Mouse (Mus musculus): ENCODE measurements around the gene Cxcl1. TPM values are rescaled to one million over a fixed set of nuclear protein-coding genes. Genes with fewer than 3 reads are reported as not detected.
A peak's percentile ranks its signal among the peaks of the same experiment; 100 is the strongest.

Gene Cxcl1
- polyA plus RNA-seq, 1 experiment from 2014 or later, result not detected

DNA sequence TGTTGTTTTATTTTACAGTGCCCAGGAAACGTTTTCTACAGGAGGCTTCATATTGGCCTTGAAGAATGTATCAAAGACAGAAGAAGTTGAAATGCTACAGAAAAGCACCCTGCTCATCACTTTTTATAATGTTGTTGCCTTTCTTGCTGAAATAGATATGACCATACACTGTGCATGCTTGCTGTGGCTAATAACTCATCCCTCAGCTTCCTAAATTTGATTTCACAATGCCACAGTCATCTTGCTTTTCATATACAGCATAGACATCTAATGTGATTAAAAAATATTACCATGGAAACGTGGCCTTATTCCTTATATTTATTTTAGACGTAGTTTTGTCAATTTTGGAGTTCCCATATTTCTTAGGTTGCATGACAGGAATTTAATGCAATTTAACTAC is 6.4 kb downstream of the Cxcl1 start:
- peaks cover under 1% of the 10 kb centered on the region; the same call in 1 of the 2 replicates for H3K4me1 ChIP-seq
- no peak overlapping the region for H3K4me3 ChIP-seq (replicated peaks)
- no peak overlapping the region for H3K4me2 ChIP-seq
- ATAC-seq (ENCODE audit: low FRiP score), result no peak
- WGBS, result 81% methylated on average over 3 of the region's 3 CpGs
- H3K9me3 ChIP-seq, result no peaks in the 10 kb centered on the region
- H3K27me3 ChIP-seq, result no peaks in the 10 kb centered on the region
- H3K36me3 ChIP-seq (replicated peaks), result no peaks in the 10 kb centered on the region
- H3K27ac ChIP-seq, result no peak overlapping the region
- no peak overlapping the region for H3K9ac ChIP-seq

DNA sequence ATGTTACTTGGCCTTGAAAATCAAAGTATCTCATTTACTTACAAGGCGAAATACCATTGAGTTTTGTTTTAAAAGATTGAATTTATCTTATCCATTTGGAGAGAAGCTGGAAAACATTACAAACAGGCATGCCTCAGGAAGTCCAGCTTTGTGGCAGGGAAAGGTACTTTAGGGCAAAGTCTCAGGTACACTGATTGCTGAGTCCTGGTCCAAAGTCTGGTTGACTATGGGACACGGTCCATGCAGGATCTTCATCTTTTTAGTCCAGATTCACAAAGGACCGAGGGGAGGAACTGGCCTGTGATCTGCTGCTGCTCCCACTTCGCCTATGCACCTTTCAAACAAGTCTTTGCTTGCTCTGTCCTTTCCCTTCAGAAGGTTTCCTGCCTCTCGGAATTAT is 8.3 kb downstream of the Cxcl1 start:
- 83% methylated on average over 5 of the region's 5 CpGs for WGBS
- no peaks in the 10 kb centered on the region for H3K9me3 ChIP-seq
- ATAC-seq (ENCODE audit: low FRiP score), result no peak

DNA sequence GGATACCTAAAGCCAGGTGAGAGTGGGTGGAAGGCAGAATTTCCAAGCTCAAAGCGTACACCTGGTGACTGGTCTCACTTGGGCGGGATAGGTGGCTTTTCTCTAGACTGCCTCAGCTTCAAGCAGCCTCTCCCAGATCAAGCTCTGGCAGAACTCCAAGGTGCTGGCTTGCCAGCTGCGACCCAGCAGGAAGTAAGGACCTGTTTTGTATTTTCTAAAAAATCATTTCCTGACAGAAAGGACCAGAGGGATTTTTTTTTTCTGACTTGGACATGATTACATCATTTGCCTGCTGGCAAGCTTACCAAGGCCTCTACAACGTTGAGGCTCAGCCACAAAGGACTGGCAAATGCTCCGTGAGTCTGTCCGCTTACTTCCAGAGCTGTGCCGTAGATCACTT is 9.1 kb downstream of the Cxcl1 start:
- H3K27ac ChIP-seq, result no peak overlapping the region
- H3K4me3 ChIP-seq (replicated peaks), result no peak overlapping the region
- H3K4me1 ChIP-seq, result peaks cover 15% of the 10 kb centered on the region
- WGBS, result 64% methylated on average over 7 of the region's 7 CpGs
- no peak overlapping the region for H3K4me2 ChIP-seq
- no peaks in the 10 kb centered on the region for H3K36me3 ChIP-seq (replicated peaks)
- H3K9me3 ChIP-seq, result no peaks in the 10 kb centered on the region
- no peak for ATAC-seq (ENCODE audit: low FRiP score)
- H3K9ac ChIP-seq, result no peak overlapping the region
- H3K27me3 ChIP-seq, result peaks cover 19% of the 10 kb centered on the region

More for the DNA sequence above, 8.3 kb downstream of the Cxcl1 start:
- Histone ChIP-seq H3K36me3 (replicated peaks) (no peaks in the 10 kb centered on the region), H3K4me2 (no peak overlapping the region), H3K27ac (no peak overlapping the region), H3K27me3 (peaks cover 11% of the 10 kb centered on the region), H3K4me1 (peaks cover 15% of the 10 kb centered on the region), H3K9ac (no peak overlapping the region), H3K4me3 (replicated peaks) (no peak overlapping the region)

DNA sequence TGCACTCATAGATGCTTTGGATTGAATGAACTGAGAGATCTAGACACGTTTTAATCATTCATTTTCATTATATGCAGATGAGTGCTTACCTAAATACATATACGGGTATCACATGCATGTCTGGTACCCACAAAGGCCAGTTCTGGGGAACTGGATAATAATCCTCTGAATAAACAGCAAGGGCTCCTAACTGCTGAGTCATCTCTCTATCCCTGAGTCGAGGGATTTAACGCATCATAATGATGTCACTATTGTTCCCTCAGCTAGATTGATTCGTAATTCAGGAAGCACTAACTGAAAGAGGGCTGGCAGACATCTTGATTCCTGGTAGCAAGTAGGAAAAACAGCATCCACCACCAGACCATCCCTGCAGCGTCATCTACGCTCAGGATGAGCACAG is 9.6 kb downstream of the Cxcl1 start:
- Histone ChIP-seq H3K27ac (no peak overlapping the region), H3K36me3 (replicated peaks) (no peaks in the 10 kb centered on the region), H3K9ac (no peak overlapping the region), H3K4me2 (no peak overlapping the region), H3K9me3 (no peaks in the 10 kb centered on the region), H3K4me3 (replicated peaks) (no peak overlapping the region), H3K27me3 (peaks cover 19% of the 10 kb centered on the region), H3K4me1 (peaks cover 15% of the 10 kb centered on the region)
- no peak for ATAC-seq (ENCODE audit: low FRiP score)
- 72% methylated on average over 7 of the region's 7 CpGs for WGBS

DNA sequence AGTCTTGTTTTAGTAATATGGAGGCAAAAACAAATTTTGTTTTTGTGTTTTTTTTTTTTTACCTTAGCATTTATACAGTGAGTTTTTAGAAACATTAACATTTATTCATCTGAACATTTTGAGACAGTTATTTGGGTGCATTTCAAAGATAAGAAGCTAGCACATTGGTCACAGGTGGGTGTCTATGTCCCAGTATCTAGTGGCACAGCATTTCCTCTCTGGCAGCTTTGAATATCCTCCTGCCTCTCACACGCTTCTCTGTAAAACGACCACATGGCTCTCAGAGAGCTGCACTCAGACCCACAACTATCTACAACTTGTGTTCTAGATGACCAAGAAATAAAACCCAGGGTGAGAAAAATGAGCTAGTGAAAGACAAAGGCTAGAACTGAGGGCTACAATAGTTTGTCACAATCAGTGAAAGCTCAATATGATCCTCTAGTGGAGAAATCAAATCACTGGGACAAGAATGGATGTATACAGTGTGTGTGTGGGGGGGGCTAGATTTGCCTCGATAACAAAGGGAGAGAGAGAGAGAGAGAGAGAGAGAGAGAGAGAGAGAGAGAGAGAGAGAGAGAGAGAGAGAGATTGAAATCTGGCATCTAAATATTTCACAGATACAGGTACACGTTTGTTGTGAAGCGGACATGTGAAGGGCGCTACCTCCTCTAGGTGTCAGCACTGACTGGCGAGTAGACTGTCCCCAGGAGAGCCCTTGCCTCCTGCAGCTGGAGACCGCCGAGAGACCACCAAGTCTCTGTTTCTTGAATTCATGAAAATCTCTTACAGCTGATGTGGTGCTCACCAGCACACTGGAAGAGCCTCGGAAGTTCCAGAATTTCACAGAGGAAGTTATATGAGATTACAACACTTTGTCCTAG is 11.6 kb downstream of the Cxcl1 start:
- Histone ChIP-seq H3K27ac (no peak overlapping the region), H3K9ac (no peak overlapping the region), H3K27me3 (peaks cover 19% of the 10 kb centered on the region), H3K4me1 (peaks cover 15% of the 10 kb centered on the region), H3K36me3 (replicated peaks) (no peaks in the 10 kb centered on the region), H3K4me2 (peak overlapping the region; percentile 69), H3K9me3 (no peaks in the 10 kb centered on the region), H3K4me3 (replicated peaks) (peak overlapping the region; percentile 38)
- 15% methylated on average over 10 of the region's 10 CpGs for WGBS
- ATAC-seq (ENCODE audit: low FRiP score), result 0 out of 2 replicates have a peak, but pooled peaks have one; percentile 32

DNA sequence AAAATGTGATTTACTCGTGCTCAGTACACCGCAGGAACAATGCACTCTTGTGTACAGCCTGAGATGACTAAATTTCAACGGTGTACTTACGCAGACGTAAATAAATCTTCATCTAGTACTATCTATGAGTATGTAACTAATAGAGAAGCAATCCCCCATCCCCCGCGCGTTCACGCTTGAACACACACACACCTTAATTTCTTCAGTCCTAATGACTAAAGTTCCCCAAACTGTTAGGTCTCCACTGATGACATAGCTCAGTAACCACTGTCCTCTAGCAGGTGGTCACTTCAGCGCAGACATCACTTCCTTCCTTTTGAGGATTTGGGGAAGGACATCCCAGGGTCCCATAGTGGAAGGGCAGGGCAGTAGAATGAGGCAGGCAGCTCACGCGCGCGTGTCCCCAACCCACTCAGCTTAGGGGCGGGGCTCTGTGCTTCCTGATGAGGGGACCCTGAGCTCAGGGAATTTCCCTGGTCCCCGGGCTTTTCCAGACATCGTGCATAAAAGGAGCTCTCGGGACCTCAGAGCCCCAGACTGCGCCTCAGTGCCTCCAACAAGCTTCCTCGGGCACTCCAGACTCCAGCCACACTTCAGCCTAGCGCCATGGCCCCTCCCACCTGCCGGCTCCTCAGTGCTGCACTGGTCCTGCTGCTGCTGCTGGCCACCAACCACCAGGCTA is 12.4 kb downstream of the Cxcl1 start, which contains the start of gene Cxcl2:
Gene Cxcl2 (plus strand): TSS at position 533 of the 682 bp plus-strand sequence.
- Histone ChIP-seq H3K27ac (no peak within 1 kb of the TSS), H3K9ac (no peak within 1 kb of the TSS), H3K4me3 (replicated peaks) (peak within 1 kb of the TSS; percentile 38), H3K4me1 (peaks cover 15% of the 10 kb centered on the region), H3K36me3 (replicated peaks) (no peaks in the 10 kb centered on the region), H3K9me3 (no peaks in the 10 kb centered on the region), H3K4me2 (peak within 1 kb of the TSS; percentile 69), H3K27me3 (peaks cover 19% of the 10 kb centered on the region)
- 12% methylated on average over 22 of the region's 22 CpGs for WGBS
- peak; percentile 63; the same call in 1 of the 2 replicates for ATAC-seq (ENCODE audit: low FRiP score)

DNA sequence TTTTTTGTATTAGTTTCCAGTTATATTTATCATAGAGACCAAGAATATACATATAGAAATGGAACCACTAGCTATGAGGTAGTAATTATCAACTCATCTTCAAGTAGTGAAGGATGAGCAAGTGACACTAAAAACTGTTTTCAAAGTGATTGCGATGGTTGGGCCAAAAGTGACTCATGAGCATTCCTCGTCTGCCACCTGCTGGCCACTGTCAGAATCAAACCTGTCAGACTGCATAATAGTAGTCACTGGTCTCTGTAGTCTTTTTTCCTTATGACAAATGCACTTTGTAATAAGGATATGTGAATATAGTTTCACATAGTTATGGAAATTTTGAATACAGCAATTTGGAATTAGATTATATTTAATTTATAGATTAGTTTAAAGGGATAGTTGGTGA is 17.9 kb downstream of the Cxcl1 start:
- no peak overlapping the region for H3K4me3 ChIP-seq (replicated peaks)
- WGBS, result 1% methylated on average over 2 of the region's 2 CpGs
- ATAC-seq (ENCODE audit: low FRiP score), result peak; percentile 60; the same call in 1 of the 2 replicates
- H3K4me1 ChIP-seq, result no peaks in the 10 kb centered on the region
- no peaks in the 10 kb centered on the region for H3K9me3 ChIP-seq
- H3K4me2 ChIP-seq, result no peak overlapping the region
- H3K9ac ChIP-seq, result no peak overlapping the region
- H3K27me3 ChIP-seq, result peaks cover 11% of the 10 kb centered on the region
- no peak overlapping the region for H3K27ac ChIP-seq
- no peaks in the 10 kb centered on the region for H3K36me3 ChIP-seq (replicated peaks)

DNA sequence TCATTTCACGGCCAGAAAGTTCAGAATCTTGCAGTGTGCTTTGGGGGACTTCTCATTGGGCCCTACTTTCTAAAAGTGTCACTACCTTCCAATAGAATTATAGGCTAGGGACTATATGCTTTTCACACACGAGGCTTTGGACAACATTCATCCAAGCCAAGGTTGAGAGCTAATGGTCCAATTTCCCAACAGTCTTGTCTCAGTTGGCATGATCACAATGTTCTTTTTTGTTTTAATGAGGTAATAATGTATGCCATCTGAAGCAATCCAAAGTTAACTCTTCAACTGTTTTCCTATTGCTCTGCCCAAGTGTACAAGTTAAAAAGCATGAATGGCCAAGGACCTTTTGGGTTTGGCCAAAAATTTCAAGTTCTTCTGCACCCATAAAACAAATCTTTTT is 28.5 kb downstream of the Cxcl1 start:
- no peak overlapping the region for H3K4me2 ChIP-seq
- H3K4me3 ChIP-seq (replicated peaks), result no peak overlapping the region
- ATAC-seq (ENCODE audit: low FRiP score), result no peak
- no peaks in the 10 kb centered on the region for H3K9me3 ChIP-seq
- H3K36me3 ChIP-seq (replicated peaks), result no peaks in the 10 kb centered on the region
- no peaks in the 10 kb centered on the region for H3K4me1 ChIP-seq
- no peak overlapping the region for H3K27ac ChIP-seq
- H3K27me3 ChIP-seq, result no peaks in the 10 kb centered on the region
- no peak overlapping the region for H3K9ac ChIP-seq
- 75% methylated on average over 2 of the region's 2 CpGs for WGBS

DNA sequence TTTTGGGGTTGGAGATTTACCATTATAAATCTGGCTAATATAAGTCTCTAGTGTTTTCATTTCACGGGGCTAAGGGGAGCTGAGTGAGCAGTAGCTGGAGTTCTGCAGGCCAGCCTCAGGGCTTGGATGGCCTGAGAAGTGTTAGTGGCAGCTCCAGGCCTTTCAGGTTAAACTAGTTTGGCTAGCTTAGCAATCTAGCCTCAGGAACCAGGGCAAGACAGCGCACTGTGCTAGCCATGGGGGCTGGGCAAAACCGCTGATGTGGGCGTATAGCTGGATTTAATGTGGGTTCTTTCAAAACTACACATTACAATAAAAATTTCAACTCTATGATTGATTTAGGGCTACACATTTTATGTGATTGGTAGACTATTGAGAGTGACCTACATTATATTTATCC is 31.9 kb downstream of the Cxcl1 start:
- no peak overlapping the region for H3K4me3 ChIP-seq (replicated peaks)
- H3K4me2 ChIP-seq, result no peak overlapping the region
- no peaks in the 10 kb centered on the region for H3K9me3 ChIP-seq
- no peak overlapping the region for H3K27ac ChIP-seq
- H3K36me3 ChIP-seq (replicated peaks), result no peaks in the 10 kb centered on the region
- WGBS, result 94% methylated on average over 4 of the region's 4 CpGs
- H3K4me1 ChIP-seq, result no peaks in the 10 kb centered on the region
- ATAC-seq (ENCODE audit: low FRiP score), result no peak
- H3K9ac ChIP-seq, result no peak overlapping the region
- H3K27me3 ChIP-seq, result no peaks in the 10 kb centered on the region

DNA sequence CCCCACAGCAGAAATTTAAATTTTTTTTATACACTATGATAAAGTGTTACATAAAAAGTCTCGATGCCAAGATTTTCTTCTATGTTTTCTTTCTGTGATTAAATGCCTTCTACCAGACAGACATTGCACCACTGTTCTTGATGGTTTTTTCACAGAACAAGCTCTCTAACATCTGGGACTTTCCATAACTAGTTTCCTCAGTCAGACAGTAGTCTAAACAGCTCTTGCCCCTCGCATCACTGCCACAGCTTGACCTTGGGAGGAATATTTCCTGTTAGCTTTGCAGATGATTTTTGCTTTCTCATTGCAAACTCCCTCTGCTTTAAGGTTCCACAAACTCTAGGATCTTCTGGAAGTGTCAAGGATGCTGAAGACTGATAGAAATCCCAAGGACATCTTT is 39.5 kb downstream of the Cxcl1 start:
- H3K4me2 ChIP-seq, result peak overlapping the region; percentile 56
- 56% methylated on average over 2 of the region's 2 CpGs for WGBS
- no peaks in the 10 kb centered on the region for H3K27me3 ChIP-seq
- peak overlapping the region; percentile 96; the same call in 1 of the 2 replicates for H3K9ac ChIP-seq
- H3K36me3 ChIP-seq (replicated peaks), result peaks cover 14% of the 10 kb centered on the region
- no peaks in the 10 kb centered on the region for H3K9me3 ChIP-seq
- peak; percentile 1; the same call in 1 of the 2 replicates for ATAC-seq (ENCODE audit: low FRiP score)
- H3K4me3 ChIP-seq (replicated peaks), result peak overlapping the region; percentile 82
- peaks cover 11% of the 10 kb centered on the region for H3K4me1 ChIP-seq
- H3K27ac ChIP-seq, result peak overlapping the region; percentile 99

DNA sequence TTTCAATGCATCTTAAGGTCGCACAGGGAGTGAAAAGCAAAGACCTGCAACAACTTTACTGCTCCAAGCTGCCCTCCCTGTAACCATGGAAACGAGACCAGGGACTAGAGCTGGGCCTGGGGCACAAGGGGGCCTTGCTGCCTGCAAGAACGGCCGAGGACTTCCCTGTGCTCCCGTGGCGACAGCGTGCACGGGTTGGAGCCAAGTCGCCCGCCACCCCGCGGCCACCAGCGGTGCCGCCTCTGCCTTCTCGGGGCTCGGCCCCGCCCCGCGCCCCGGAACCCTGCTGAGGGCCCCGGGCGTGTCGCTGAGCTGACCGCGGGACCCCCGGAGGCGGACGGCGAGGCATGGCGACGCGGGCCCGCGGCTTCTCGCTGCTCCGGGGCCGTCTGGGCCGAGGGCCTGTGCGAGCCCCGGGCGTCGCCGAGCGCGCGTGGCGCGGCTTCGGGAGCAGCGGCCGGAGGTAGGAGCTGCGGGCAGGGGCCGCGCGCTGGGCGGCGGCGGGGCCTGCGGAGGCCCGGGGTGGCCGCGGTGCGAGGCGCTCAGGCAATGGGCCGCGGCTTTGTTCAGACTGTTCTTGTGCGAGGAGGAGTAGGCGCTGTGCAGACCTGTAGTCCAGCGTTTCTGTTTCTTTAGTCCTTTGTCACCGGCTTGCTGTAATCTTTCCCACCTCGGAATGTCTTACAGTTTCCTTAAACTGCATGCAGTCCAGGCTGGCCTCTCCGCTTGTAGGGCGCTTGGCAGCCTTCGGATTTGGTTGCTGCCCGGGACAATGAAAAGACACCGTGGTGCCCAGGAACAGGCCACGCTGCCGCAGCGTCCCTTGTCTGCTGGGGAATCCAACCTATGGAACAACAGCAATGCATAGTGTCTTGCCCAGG is 40.2 kb downstream of the Cxcl1 start, which contains the start of gene Mthfd2l:
Gene Mthfd2l (plus strand): TSS at position 147 of the 881 bp plus-strand sequence.
- Histone ChIP-seq H3K9ac (peak within 1 kb of the TSS; percentile 96), H3K27ac (peak within 1 kb of the TSS; percentile 99), H3K36me3 (replicated peaks) (peaks cover 14% of the 10 kb centered on the region), H3K4me2 (peak within 1 kb of the TSS; percentile 56), H3K27me3 (no peaks in the 10 kb centered on the region), H3K4me1 (peaks cover 11% of the 10 kb centered on the region), H3K9me3 (no peaks in the 10 kb centered on the region), H3K4me3 (replicated peaks) (peak within 1 kb of the TSS; percentile 82)
- peak; percentile 97 for ATAC-seq (ENCODE audit: low FRiP score)
- WGBS, result under 1% methylated on average over 78 of the region's 79 CpGs
